Mouse (Mus musculus) myocyte (in vitro differentiated cells): ENCODE results near the gene Klhl36. TPM values are rescaled to one million over a fixed set of nuclear protein-coding genes. Genes with fewer than 3 reads are reported as not detected.
A peak's percentile ranks its signal among the peaks of the same experiment; 100 is the strongest.
"Not testable (repeated sequence)": the region's sequence is repeated elsewhere in the genome, so short reads cannot be mapped to it uniquely, and the experiment has no call there.

Source experiments
- H3K27me3 ChIP-seq: one replicate; pipeline ENCODE4 v1.6.1; 2011; ENCODE audit not compliant: control insufficient read depth, insufficient read depth, insufficient read length
- H3K36me3 ChIP-seq: one replicate; pipeline ENCODE4 v1.6.1; 2011; ENCODE audit not compliant: control insufficient read depth, insufficient read depth
- H3K4me2 ChIP-seq: one replicate; pipeline ENCODE4 v1.6.1; 2011; ENCODE audit warnings: low read depth, control low read depth
- H3K4me3 ChIP-seq: one replicate; pipeline ENCODE4 v1.5.1; 2011; ENCODE audit warnings: mild to moderate bottlenecking, control low read depth, moderate library complexity
- H3K79me2 ChIP-seq: one replicate; pipeline ENCODE4 v1.6.1; 2011; ENCODE audit not compliant: control insufficient read depth, insufficient read depth
- H3ac ChIP-seq: one replicate; pipeline ENCODE4 v1.6.1; 2011; ENCODE audit not compliant: control insufficient read depth, insufficient read length
- CEBPB ChIP-seq: IDR thresholded peaks from 2 replicates; pipeline ENCODE4 v1.6.1; 2011; ENCODE audit warnings: mild to moderate bottlenecking, moderate library complexity; ENCODE audit not compliant: poor library complexity, insufficient read depth, severe bottlenecking
- E2F4 ChIP-seq: IDR thresholded peaks from one replicate; pipeline ENCODE4 v1.6.1; 2011; ENCODE audit warnings: mild to moderate bottlenecking, control low read depth, moderate library complexity; ENCODE audit not compliant: insufficient read depth
- MAX ChIP-seq: IDR thresholded peaks from one replicate; pipeline ENCODE4 v1.6.1; 2011; ENCODE audit warnings: low read depth, mild to moderate bottlenecking, control low read depth
- MYOD1 ChIP-seq, 3 experiments: IDR thresholded peaks; one replicate each; pipeline ENCODE4 v1.6.1; 2011; ENCODE audit warnings: control low read depth in 2 of 3, low read depth in 2 of 3, mild to moderate bottlenecking in 2 of 3, moderate library complexity in 1 of 3; ENCODE audit not compliant: insufficient read length in 2 of 3, control insufficient read depth in 1 of 3
- MYOG ChIP-seq, 3 experiments: IDR thresholded peaks; one replicate each; pipeline ENCODE4 v1.6.1; 2011; ENCODE audit warnings: control low read depth in 2 of 3, low read depth in 2 of 3, mild to moderate bottlenecking in 2 of 3; ENCODE audit not compliant: insufficient read length in 2 of 3, control insufficient read depth in 1 of 3, insufficient read depth in 1 of 3
- POLR2A ChIP-seq: IDR thresholded peaks from one replicate; pipeline ENCODE4 v1.6.1; 2011; ENCODE audit warnings: low read depth, mild to moderate bottlenecking, control low read depth, moderate library complexity; ENCODE audit not compliant: insufficient read length
- POLR2AphosphoS2 ChIP-seq: IDR thresholded peaks from one replicate; pipeline ENCODE4 v1.6.1; 2011; ENCODE audit warnings: low read depth, control low read depth; ENCODE audit not compliant: insufficient read length
- REST ChIP-seq: IDR thresholded peaks from one replicate; pipeline ENCODE4 v1.6.1; 2011; ENCODE audit warnings: mild to moderate bottlenecking, control low read depth, moderate library complexity; ENCODE audit not compliant: insufficient read depth, insufficient read length
- SRF ChIP-seq: IDR thresholded peaks from one replicate; pipeline ENCODE4 v1.6.1; 2011; ENCODE audit warnings: low read depth; ENCODE audit not compliant: control insufficient read depth, insufficient read length
- TCF12 ChIP-seq: IDR thresholded peaks from one replicate; pipeline ENCODE4 v1.6.1; 2011; ENCODE audit warnings: mild to moderate bottlenecking, control low read depth; ENCODE audit not compliant: poor library complexity, insufficient read depth, severe bottlenecking
- TCF3 ChIP-seq: IDR thresholded peaks from one replicate; pipeline ENCODE4 v1.6.1; 2011; ENCODE audit warnings: low read depth, control low read depth; ENCODE audit not compliant: insufficient read length
- USF1 ChIP-seq: IDR thresholded peaks from one replicate; pipeline ENCODE4 v1.6.1; 2011; ENCODE audit warnings: low read depth, mild to moderate bottlenecking, control low read depth, moderate library complexity
- polyA plus RNA-seq: library from polyadenylated mRNA; unstranded; fragments of >200 nt; fragmentation: generic; extraction: Trizol; gene quantifications from one replicate; pipeline ENCODE4 v1.2.1, GENCODE M21; 2012; ENCODE audit warnings: missing spikeins

Klhl36 gene
- polyA plus RNA-seq, 1 experiment: 4.0 TPM

DNA sequence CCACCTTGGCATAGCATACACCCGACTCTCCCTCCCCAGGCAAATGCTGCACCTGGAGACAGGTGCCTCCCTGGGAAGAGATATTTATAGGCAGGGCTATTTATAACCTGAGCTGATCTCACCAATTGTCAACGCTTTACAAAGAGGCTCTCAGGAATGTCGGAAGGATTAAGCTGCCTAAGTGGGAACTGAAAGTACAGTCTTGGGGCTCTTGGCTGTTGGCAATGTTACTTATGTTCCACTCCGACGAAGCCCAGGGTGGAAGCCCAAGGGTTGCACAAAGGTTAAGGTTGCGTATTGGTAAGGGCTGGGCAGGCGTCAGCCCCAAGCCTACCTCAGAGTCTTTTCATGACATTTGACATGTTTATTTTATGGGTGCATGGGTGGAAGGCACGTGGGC, 17.5 kb upstream of the Klhl36 start:
- H3K4me2 ChIP-seq: no peak overlapping the region
- TF ChIP-seq SRF (no peak), POLR2AphosphoS2 (no peak), E2F4 (no peak)
- no peak overlapping the region for H3ac ChIP-seq
- H3K4me3 ChIP-seq: no peak overlapping the region
- H3K36me3 ChIP-seq: no peaks in the 10 kb centered on the region
- peaks cover 6% of the 10 kb centered on the region for H3K27me3 ChIP-seq
- H3K79me2 ChIP-seq: peaks cover 7% of the 10 kb centered on the region

DNA sequence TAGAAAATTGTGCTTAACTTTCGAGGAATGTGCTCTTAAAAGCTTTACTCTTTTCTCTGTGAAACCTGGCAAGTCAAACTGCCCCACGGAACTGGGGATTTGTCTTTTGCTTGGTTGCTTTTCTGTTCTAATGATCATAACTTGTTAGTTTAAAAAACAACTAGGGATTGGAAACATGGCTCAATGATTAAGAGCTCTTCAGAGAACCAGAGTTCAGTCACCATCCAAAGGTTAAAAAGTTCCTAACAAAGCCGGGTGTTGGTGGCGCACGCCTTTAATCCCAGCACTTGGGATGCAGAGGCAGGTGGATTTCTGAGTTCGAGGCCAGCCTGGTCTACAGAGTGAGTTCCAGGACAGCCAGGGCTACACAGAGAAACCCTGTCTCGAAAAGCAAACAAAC, 16.3 kb upstream of the Klhl36 start:
- H3K36me3 ChIP-seq, H3K27me3 ChIP-seq, H3K79me2 ChIP-seq, H3ac ChIP-seq, H3K4me2 ChIP-seq, H3K4me3 ChIP-seq: not testable (repeated sequence)

DNA sequence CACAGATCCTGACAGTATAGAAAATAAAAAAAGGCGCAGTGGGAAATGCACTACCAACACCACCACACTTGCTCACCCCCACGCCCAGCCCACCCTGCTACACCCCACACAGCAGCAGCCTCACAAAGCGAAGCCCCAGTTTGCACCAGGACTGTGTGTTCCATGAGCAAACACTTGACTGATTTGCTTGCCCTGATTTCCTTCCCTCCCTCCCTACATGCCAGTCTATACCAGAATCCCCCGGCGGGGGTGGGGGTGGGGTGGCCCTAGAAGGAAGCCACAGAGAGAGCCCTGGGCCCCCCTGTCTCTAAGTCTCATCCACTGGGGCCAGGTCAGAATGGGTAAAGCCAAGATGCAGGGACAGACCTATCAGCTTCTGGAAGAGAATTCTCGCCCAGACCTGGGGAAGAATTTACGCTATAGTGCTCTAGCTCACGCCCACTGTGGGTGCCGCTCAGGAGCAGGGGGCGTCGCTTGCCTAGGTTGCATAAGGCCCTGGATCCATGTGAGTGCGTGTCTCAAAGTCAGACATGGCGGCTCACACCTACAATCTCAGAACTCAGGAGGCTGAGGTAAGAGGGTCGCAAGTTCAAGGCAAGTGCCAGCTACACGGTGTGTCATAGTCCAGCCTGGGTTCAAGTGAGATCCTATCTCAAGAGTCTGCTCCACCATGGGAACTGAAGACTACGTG, 14.7 kb upstream of the Klhl36 start:
- Histone ChIP-seq H3K4me2 (no peak overlapping the region), H3ac (no peak overlapping the region), H3K36me3 (no peaks in the 10 kb centered on the region), H3K27me3 (peaks cover 6% of the 10 kb centered on the region), H3K79me2 (no peaks in the 10 kb centered on the region), H3K4me3 (no peak overlapping the region)
- TF ChIP-seq REST: no peak
- TF ChIP-seq E2F4: no peak
- TF ChIP-seq CEBPB: no peak
- TF ChIP-seq MYOD1 (IDR thresholded peaks at IDR 0.05; ENCODE audit: control insufficient read depth in 1 of 3, insufficient read length in 2 of 3, low read depth in 2 of 3): no peak
- TF ChIP-seq TCF3: no peak
- no peak for TF ChIP-seq MAX
- TF ChIP-seq TCF12: no peak
- no peak for TF ChIP-seq POLR2AphosphoS2
- TF ChIP-seq SRF: no peak
- no peak for TF ChIP-seq POLR2A
- TF ChIP-seq USF1: no peak

DNA sequence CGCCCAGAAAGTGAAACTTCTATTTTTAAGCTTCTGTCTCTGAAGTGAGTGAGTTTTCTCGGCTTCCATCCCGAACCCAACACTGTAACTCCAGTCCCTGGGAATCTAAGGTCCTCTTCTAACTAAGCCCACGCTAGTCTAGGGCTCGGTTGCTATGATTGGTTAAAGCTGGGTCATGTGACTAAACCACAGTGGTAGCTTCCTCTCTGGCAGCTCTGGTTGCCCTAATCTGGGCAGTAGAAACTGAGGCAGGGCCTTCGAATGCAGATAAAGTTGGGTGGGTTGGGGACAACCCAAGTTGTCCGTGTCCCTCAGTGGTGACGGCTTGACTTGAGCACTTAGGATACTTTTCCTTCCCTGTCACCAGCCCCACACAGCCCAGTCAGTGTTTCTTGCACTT, 8.5 kb upstream of the Klhl36 start:
- Histone ChIP-seq H3K27me3 (peaks cover 3% of the 10 kb centered on the region), H3K4me2 (no peak overlapping the region), H3ac (no peak overlapping the region), H3K36me3 (no peaks in the 10 kb centered on the region), H3K79me2 (no peaks in the 10 kb centered on the region), H3K4me3 (no peak overlapping the region)
- TF ChIP-seq USF1 (peak; percentile 59), POLR2AphosphoS2 (no peak)

DNA sequence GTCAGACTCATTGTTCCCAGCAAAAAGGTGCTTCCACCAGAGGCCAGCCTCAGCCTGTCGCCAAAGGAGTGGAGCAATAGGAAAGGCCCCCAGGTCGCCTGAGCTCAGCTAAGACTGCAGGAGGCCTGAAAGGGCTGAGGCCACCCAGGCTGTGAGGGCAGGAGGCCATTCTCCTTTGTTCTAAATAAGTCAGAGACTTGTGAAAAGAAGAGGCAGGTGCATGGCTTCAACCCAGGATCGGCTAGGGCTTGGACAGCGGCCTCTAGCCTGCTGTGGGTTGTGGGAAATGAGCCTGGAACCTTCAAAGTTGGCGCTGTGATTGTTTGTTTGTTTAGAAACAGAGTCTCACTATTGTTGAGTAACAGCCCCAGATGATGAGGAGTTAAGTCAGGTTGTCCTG, 8.0 kb upstream of the Klhl36 start:
- Histone ChIP-seq H3K4me2 (no peak overlapping the region), H3K79me2 (no peaks in the 10 kb centered on the region), H3ac (no peak overlapping the region), H3K4me3 (no peak overlapping the region), H3K27me3 (peaks cover 8% of the 10 kb centered on the region), H3K36me3 (no peaks in the 10 kb centered on the region)
- TF ChIP-seq MYOG (IDR thresholded peaks at IDR 0.05; ENCODE audit: control insufficient read depth in 1 of 3, insufficient read depth in 1 of 3, insufficient read length in 2 of 3, low read depth in 2 of 3) (peak in 1 of 3 experiments; percentile 10), POLR2AphosphoS2 (no peak), MYOD1 (IDR thresholded peaks at IDR 0.05; ENCODE audit: control insufficient read depth in 1 of 3, insufficient read length in 2 of 3, low read depth in 2 of 3) (peak; percentile 73 to 89 (median 82))

DNA sequence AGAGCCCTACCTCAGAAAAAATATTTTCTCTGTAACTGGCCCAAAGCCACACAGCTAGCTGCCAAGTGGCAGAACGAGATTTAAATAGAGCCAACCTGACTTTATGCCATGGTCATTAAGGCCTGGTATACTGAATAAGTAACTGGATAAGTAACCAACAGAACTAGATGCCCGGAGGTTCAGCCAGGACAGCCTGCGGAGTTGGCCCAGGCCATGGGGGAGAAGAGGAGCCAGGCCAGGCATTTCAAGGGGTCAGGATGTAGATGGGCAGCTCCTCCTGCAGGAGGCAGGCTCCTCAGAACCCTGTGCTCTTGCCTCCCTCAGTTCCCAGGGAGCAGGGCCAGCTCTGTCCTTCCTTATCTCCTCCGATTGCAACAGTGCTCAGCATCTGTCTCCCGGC, 6.4 kb upstream of the Klhl36 start:
- TF ChIP-seq MAX (no peak), TCF12 (no peak), REST (no peak), E2F4 (no peak), USF1 (no peak), POLR2A (no peak), MYOG (IDR thresholded peaks at IDR 0.05; ENCODE audit: control insufficient read depth in 1 of 3, insufficient read depth in 1 of 3, insufficient read length in 2 of 3, low read depth in 2 of 3) (no peak), SRF (no peak)
- peaks cover 15% of the 10 kb centered on the region for H3K27me3 ChIP-seq
- no peak overlapping the region for H3ac ChIP-seq
- no peaks in the 10 kb centered on the region for H3K36me3 ChIP-seq
- no peak overlapping the region for H3K4me3 ChIP-seq
- H3K79me2 ChIP-seq: no peaks in the 10 kb centered on the region
- H3K4me2 ChIP-seq: no peak overlapping the region
